ENCODE assay signal across 27 mouse cellular contexts in genomic region chr3:18738946-18739345, GRCm38 (mm10).
"Had no signal": no experiment of that assay in that cellular context is flagged by ENCODE, and none has a peak within 500 bp of the region (broad histone marks: within the 10 kb centered on the region; RNA-seq: fewer than 3 reads in every experiment).

No protein-coding gene starts in this region.

- H3K36me3 ChIP-seq: embryonic facial prominence, embryonic 10.5 days; embryonic facial prominence, embryonic 12.5 days; embryonic facial prominence, embryonic 13.5 days; embryonic facial prominence, embryonic 15.5 days; forebrain, embryonic 10.5 days; forebrain, embryonic 12.5 days; forebrain, embryonic 15.5 days had no signal

- H3K27ac ChIP-seq: embryonic facial prominence, embryonic 10.5 days; embryonic facial prominence, embryonic 12.5 days; embryonic facial prominence, embryonic 13.5 days; embryonic facial prominence, embryonic 15.5 days; forebrain, embryonic 10.5 days; forebrain, embryonic 12.5 days; forebrain, embryonic 13.5 days; forebrain, embryonic 15.5 days; gastrocnemius, adult 2 months; heart, adult 2 months had no signal

- H3K4me1 ChIP-seq: embryonic facial prominence, embryonic 10.5 days; embryonic facial prominence, embryonic 12.5 days; embryonic facial prominence, embryonic 13.5 days; embryonic facial prominence, embryonic 15.5 days; forebrain, embryonic 10.5 days; forebrain, embryonic 12.5 days; forebrain, embryonic 13.5 days; forebrain, embryonic 15.5 days had no signal

- DNase-seq: cerebellum, adult 2 months; cerebellum, adult 8-10 months; cerebellum, adult 9-10 months; cerebellum, adult 9-11 months; cerebellum, postnatal 10 days; cerebellum, postnatal 14 days; cerebellum, postnatal 25 days; cerebellum, postnatal 36 days; embryo, embryonic 11 days; forebrain, postnatal 0 days; gastrocnemius, adult 2 months; gastrocnemius, postnatal 10 days; gastrocnemius, postnatal 14 days; gastrocnemius, postnatal 25 days; gastrocnemius, postnatal 36 days; heart, adult 11 months; heart, adult 18-20 months; heart, adult 2 months had no signal

- H3K27me3 ChIP-seq: embryonic facial prominence, embryonic 12.5 days; embryonic facial prominence, embryonic 13.5 days; embryonic facial prominence, embryonic 15.5 days; forebrain, embryonic 12.5 days; forebrain, embryonic 13.5 days; forebrain, embryonic 15.5 days had no signal

- H3K4me3 ChIP-seq: embryonic facial prominence, embryonic 10.5 days; embryonic facial prominence, embryonic 12.5 days; embryonic facial prominence, embryonic 13.5 days; embryonic facial prominence, embryonic 15.5 days; erythroblast, embryonic 14.5 days; forebrain, embryonic 10.5 days; forebrain, embryonic 12.5 days; forebrain, embryonic 13.5 days; forebrain, embryonic 15.5 days; gastrocnemius, adult 2 months; heart, adult 2 months had no signal
